Mouse (Mus musculus) adrenal gland, adult 2 months (tissue): ENCODE measurements around the gene Slc41a3. TPM values are rescaled to one million over a fixed set of nuclear protein-coding genes. Genes with fewer than 3 reads are reported as not detected.

Experiments
- DNase-seq: peaks from one replicate; pipeline ENCODE4 v3.0.0; 2021
- long read RNA-seq: library from polyadenylated mRNA; stranded (forward); transcript quantifications from one replicate; pipeline ENCODE4 v2.0.0, GENCODE M21; 2021
- polyA plus RNA-seq: library from polyadenylated mRNA; depleted of rRNA; stranded (reverse); fragments of >200 nt; gene quantifications from 2 replicates; pipeline ENCODE4 v1.2.3, GENCODE M21; 2012; rRNA removed
- total RNA-seq, 2 experiments: library from RNA; stranded (reverse); gene quantifications; 2 replicates each; pipeline ENCODE4 v1.2.3; 2021

Slc41a3 gene
- total RNA-seq = 10 to 100 TPM; 29.1 to 30.2 TPM
- 52.0 and 62.7 TPM in 2 replicates for polyA plus RNA-seq
- long read RNA-seq, transcript Slc41a3-202 (11 exons, 2,412 nt) = major isoform, 26 of 49 reads
- long read RNA-seq, transcript Slc41a3-201 (10 exons, 2,324 nt) = minor isoform, 12 of 49 reads
- long read RNA-seq, partial matches to known transcripts = 6 of 49 reads
- long read RNA-seq, other reads (novel, unspliced or antisense) = 5 of 49 reads

- peak; percentile 96 for DNase-seq
These were observed at the start of gene Slc41a3 for GRCm38 (mm10) chr6:90604533-90605297. Slc41a3 (plus strand) TSS chr6:90604725.

GRCm38 (mm10) chr6:90556534-90557058 is 47.9 kb upstream of the Slc41a3 start:
- DNase-seq = no peak

GRCm38 (mm10) chr6:90557077-90557476 is 47.4 kb upstream of the Slc41a3 start:
- no peak for DNase-seq

- DNase-seq = no peak
These were observed 46.5 kb upstream of the Slc41a3 start for GRCm38 (mm10) chr6:90557829-90558693.

GRCm38 (mm10) chr6:90560390-90561058 is 44.0 kb upstream of the Slc41a3 start:
- no peak for DNase-seq

GRCm38 (mm10) chr6:90561234-90561781 is 43.2 kb upstream of the Slc41a3 start:
- DNase-seq = no peak

GRCm38 (mm10) chr6:90564240-90564639 is 40.3 kb upstream of the Slc41a3 start:
- DNase-seq = peak; percentile 70

- peak; percentile 86 for DNase-seq
These were observed 38.9 kb upstream of the Slc41a3 start for GRCm38 (mm10) chr6:90565357-90566215.

- DNase-seq = peak; percentile 88
These were observed 37.0 kb upstream of the Slc41a3 start for GRCm38 (mm10) chr6:90567486-90567885.

- DNase-seq = no peak
These were observed 36.6 kb upstream of the Slc41a3 start for GRCm38 (mm10) chr6:90567928-90568327.

GRCm38 (mm10) chr6:90568721-90569120 is 35.8 kb upstream of the Slc41a3 start:
- DNase-seq = no peak

GRCm38 (mm10) chr6:90569736-90570383 is 34.7 kb upstream of the Slc41a3 start:
- no peak for DNase-seq

GRCm38 (mm10) chr6:90570392-90570791 is 34.1 kb upstream of the Slc41a3 start:
- no peak for DNase-seq

- DNase-seq = peak; percentile 81
These were observed 29.2 kb upstream of the Slc41a3 start for GRCm38 (mm10) chr6:90575261-90575715.

- DNase-seq = no peak
These were observed 26.4 kb upstream of the Slc41a3 start for GRCm38 (mm10) chr6:90578174-90578573.

GRCm38 (mm10) chr6:90582331-90582730 is 22.2 kb upstream of the Slc41a3 start:
- peak; percentile 47 for DNase-seq

- DNase-seq = no peak
These were observed 16.4 kb upstream of the Slc41a3 start for GRCm38 (mm10) chr6:90588113-90588512.

- no peak for DNase-seq
These were observed 13.8 kb upstream of the Slc41a3 start for GRCm38 (mm10) chr6:90590707-90591106.

GRCm38 (mm10) chr6:90594972-90595371 is 9.6 kb upstream of the Slc41a3 start:
- no peak for DNase-seq

- no peak for DNase-seq
These were observed 7.5 kb upstream of the Slc41a3 start for GRCm38 (mm10) chr6:90597060-90597459.
